Mouse (Mus musculus) small intestine, adult 2 months (tissue): ENCODE measurements around the gene Pifo.

ENCODE experiments used
- CTCF ChIP-seq: fragments of 200-500 bp; IDR thresholded peaks from 2 replicates; pipeline ENCODE4 v1.5.1; 2012; ENCODE audit warnings: low read depth, mild to moderate bottlenecking, control low read depth, inconsistent platforms, low read length, moderate library complexity, mixed read lengths; ENCODE audit not compliant: insufficient replicate concordance, insufficient read length; ENCODE audit errors: extremely low read depth
- POLR2A ChIP-seq: fragments of 200-500 bp; IDR thresholded peaks from 2 replicates; pipeline ENCODE4 v1.6.1; 2012; ENCODE audit warnings: low read depth, mild to moderate bottlenecking, control low read depth, inconsistent platforms, low read length, moderate library complexity

- TF ChIP-seq CTCF (no peak), POLR2A (no peak)
Measured at GRCm38 (mm10) chr3:105974174-105974573, 40.3 kb downstream of the Pifo start.
